Mouse (Mus musculus) frontal cortex, postnatal 25 days (tissue): ENCODE measurements around the gene Akt1s1.

ENCODE experiments used
- DNase-seq, 2 experiments: peaks; one replicate each; pipeline ENCODE4 v3.0.0; 2022; ENCODE audit warnings: low spot score in 2 of 2

The Akt1s1 gene

DNA sequence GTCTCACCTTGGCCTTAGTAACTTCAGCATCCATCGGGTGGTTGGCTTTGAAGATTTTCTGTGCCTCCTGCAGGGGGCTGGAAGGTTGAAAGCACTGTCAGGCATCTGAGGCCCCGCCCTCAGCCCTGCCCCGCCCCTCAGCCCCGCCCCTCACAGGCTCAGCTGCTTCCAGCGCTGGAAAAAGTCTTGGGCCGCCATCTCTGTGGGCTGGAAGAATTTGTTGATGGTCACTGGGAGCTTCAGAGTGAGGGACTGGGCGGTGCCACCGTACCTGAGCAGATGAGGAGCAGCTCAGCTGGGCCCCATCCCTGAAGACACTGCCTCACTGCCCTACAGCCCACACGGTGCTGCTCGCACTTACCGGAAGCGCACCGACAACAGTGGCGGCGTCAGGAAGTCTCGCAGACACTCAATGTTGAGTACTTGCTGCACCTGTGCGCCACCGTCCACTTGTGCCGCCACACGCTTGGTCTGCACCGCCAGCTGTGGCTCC, 52.5 kb downstream of the Akt1s1 start:
- no peak for DNase-seq
